Mouse (Mus musculus): ENCODE data around the gene Epsti1.

- TF ChIP-seq CTCF (IDR thresholded peaks at IDR 0.05; ENCODE audit: control insufficient read depth, insufficient read depth, low read length) (peak; percentile 40; the same call in 1 of the 2 replicates), POLR2A (IDR thresholded peaks at IDR 0.05; ENCODE audit: borderline replicate concordance, control insufficient read depth, low read depth, low read length) (no peak)
Measured at GRCm38 (mm10) chr14:77889911-77890310, 14.1 kb upstream of the Epsti1 start.
